Mouse (Mus musculus): ENCODE measurements around the gene Ssxb3. TPM values are rescaled to one million over a fixed set of nuclear protein-coding genes. Genes with fewer than 3 reads are reported as not detected.
"Not testable (repeated sequence)": the region's sequence is repeated elsewhere in the genome, so short reads cannot be mapped to it uniquely, and the experiment has no call there.

The Ssxb3 gene
- total RNA-seq (2018; cell fraction: chromatin; rRNA removed): not detected
- total RNA-seq (2018; cell fraction: cytosol; rRNA removed): not detected
- total RNA-seq (2018; cell fraction: nucleus; rRNA removed): not detected
- polyA plus RNA-seq (2018): not detected in 3 replicates

DNA sequence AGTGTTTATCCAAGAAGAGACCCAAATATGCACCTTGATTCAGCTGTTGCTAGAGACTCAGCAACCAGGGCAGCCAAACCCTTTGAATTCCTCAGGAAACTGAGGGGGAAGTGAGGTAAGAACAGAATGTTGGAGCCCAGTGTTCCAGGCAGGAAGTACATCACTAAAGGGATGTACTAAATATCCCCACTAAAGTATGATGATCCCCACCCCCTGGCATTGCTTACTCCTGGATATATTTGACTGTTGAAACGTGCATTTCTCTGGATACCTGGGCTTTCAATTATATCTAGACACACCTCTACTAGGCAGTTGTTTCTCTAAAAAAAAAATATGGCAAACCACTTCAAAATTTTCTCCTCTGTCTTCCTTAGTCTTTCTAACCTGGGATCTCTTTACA lies at the start of gene Ssxb3:
Gene Ssxb3, minus strand, starts transcription at position 101 of the 400 bp plus-strand sequence.
- not testable (repeated sequence) for H3K27ac ChIP-seq; H3K4me3 ChIP-seq (ENCODE audit: inconsistent target); H3K36me3 ChIP-seq (ENCODE audit: inconsistent target); H3K79me2 ChIP-seq (ENCODE audit: inconsistent target)
- 15% methylated on average over 1 of the region's 1 CpGs for WGBS (ENCODE audit: missing documents)

DNA sequence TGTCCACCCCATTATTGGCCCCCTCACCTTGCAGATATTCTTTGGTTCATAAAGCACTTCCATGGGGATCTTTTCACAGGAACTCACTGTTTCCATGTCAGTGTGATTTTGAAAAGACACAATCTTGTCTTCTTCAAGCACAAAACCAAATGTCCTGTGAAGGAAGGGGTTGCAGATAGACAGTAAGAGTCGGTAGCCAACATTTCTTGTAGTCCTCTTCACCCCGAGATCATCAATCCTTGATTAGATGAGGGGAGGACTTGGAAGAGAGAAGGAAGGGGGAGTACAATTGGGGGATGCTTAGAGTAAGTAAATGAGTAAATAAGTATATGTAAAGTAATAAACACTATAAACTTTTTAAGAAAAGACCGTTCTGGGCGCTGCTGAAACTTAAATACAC lies 43.5 kb downstream of the Ssxb3 start, which contains the start of gene Ssxb6:
Gene Ssxb6, minus strand, starts transcription at position 101 of the 400 bp plus-strand sequence.
- H3K79me2 ChIP-seq (ENCODE audit: inconsistent target); H3K27ac ChIP-seq; H3K4me3 ChIP-seq (ENCODE audit: inconsistent target); H3K36me3 ChIP-seq (ENCODE audit: inconsistent target): not testable (repeated sequence)
- 60% methylated on average over 3 of the region's 4 CpGs for WGBS (ENCODE audit: missing documents)

Other genes with a start within 250 kb of the Ssxb3 start
- gene Ssxb9, start 224.8 kb downstream of the Ssxb3 start, polyA plus RNA-seq (2018): not detected in 3 replicates
- gene Ssxb1, start 178.5 kb downstream of the Ssxb3 start, polyA plus RNA-seq (2018): not detected in 3 replicates
- not detected in 3 replicates for gene Ssxb2, start 130.1 kb downstream of the Ssxb3 start, polyA plus RNA-seq (2018)
- gene Gm14459, start 66.9 kb downstream of the Ssxb3 start, polyA plus RNA-seq (2018): not detected in 3 replicates
- not detected in 3 replicates for gene Ssxb6, start 43.6 kb downstream of the Ssxb3 start, polyA plus RNA-seq (2018)
- not detected in 3 replicates for gene Ssxb8, start 99.0 kb upstream of the Ssxb3 start, polyA plus RNA-seq (2018)
- gene Ssx9, start 156.6 kb upstream of the Ssxb3 start, polyA plus RNA-seq (2018): not detected in 3 replicates
- gene Ssxb5, start 211.9 kb upstream of the Ssxb3 start, polyA plus RNA-seq (2018): not detected in 3 replicates